Mouse (Mus musculus) thymus, adult 2 months (tissue): Measurements from ENCODE around the gene Olfr91.

Experiments used
- CTCF ChIP-seq: fragments of 200-500 bp; IDR thresholded peaks from 2 replicates; pipeline ENCODE4 v1.5.1; 2012; ENCODE audit warnings: mild to moderate bottlenecking, control low read depth, low read length, moderate library complexity, borderline replicate concordance; ENCODE audit not compliant: control insufficient read depth, poor library complexity, insufficient read depth; ENCODE audit errors: extremely low read depth
- POLR2A ChIP-seq: fragments of 200-500 bp; IDR thresholded peaks from 2 replicates; pipeline ENCODE4 v1.6.1; 2012; ENCODE audit warnings: mild to moderate bottlenecking, low read length, control low read depth, moderate library complexity; ENCODE audit not compliant: control insufficient read depth, poor library complexity, insufficient read depth; ENCODE audit errors: extremely low read depth

DNA sequence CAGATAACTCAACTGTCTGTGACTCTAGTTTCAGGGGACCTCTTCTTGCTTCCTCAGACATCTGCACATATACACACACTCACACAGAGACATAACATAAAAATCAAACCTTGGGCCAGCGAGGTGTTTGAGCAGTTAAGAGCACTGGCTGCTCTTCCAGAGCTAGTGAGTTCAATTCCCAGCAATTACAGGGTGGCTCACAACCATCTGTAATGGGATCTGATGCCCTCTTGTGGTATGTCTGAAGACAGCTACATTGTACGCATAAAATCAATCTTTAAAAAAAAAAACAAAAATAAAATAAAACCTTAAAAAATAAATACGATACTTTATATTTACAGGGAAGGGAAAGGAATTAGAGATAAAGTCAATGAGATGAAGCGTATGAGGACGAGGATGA is 13.4 kb downstream of the Olfr91 start:
- no peak for TF ChIP-seq POLR2A
- TF ChIP-seq CTCF = no peak
